Mouse (Mus musculus): Measurements from ENCODE around the gene Gch1. TPM values are rescaled to one million over a fixed set of nuclear protein-coding genes. Genes with fewer than 3 reads are reported as not detected.

Gch1 gene
- polyA plus RNA-seq, 2 experiments: 0.99 to 1.3 TPM

- no peak for ATAC-seq (ENCODE audit: low FRiP score, low read depth)
- Histone ChIP-seq H3K9ac (ENCODE audit: low read depth, low read length, severe bottlenecking) (no peak overlapping the region), H3K27ac (replicated peaks; ENCODE audit: low read depth, low read length) (no peak overlapping the region), H3K36me3 (ENCODE audit: control insufficient read depth, insufficient read depth, low read length) (no peaks in the 10 kb centered on the region), H3K4me2 (replicated peaks; ENCODE audit: low read depth, low read length, severe bottlenecking) (no peak overlapping the region), H3K9me3 (ENCODE audit: control insufficient read depth, low read length) (no peaks in the 10 kb centered on the region), H3K4me3 (replicated peaks; ENCODE audit: low read length) (no peak overlapping the region), H3K4me1 (ENCODE audit: control insufficient read depth, insufficient read depth, low read length) (no peaks in the 10 kb centered on the region), H3K27me3 (ENCODE audit: control insufficient read depth, insufficient read depth, low read length) (no peaks in the 10 kb centered on the region)
- 87% methylated on average over 4 of the region's 4 CpGs for WGBS
- DNase-seq (ENCODE audit: low spot score): no peak
- TF ChIP-seq POLR2A (IDR thresholded peaks at IDR 0.05; ENCODE audit: borderline replicate concordance, extremely low read depth, insufficient read depth, insufficient read length): no peak
Measured at GRCm38 (mm10) chr14:47213305-47213704, 24.1 kb upstream of the Gch1 start.

DNA sequence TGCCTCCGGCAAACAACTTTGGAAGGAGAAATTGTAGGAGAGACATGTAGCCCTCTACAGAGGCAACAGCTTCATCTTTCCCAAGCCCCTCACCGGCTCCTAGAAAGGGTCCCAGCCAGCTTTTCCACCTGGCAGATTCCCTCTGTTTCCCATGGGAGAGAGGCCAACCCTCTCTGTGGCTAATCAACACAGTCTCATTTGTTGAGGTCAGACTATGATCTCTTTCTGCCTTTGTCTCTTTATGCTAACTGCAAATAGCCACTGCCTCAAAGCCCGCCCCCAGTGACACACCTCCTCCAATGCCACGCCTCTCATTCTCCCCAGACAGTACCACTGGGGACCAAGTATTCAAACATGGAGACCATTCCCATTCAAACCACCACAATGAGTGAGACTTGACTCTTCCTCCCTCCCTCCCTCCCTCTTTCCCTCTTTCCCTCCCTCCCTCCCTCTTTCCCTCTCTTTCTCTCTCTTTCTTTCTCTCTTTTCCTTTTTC is 20.5 kb upstream of the Gch1 start:
- Histone ChIP-seq H3K9me3 (ENCODE audit: control insufficient read depth, low read length) (no peaks in the 10 kb centered on the region), H3K27me3 (ENCODE audit: control insufficient read depth, insufficient read depth, low read length) (no peaks in the 10 kb centered on the region), H3K27ac (replicated peaks; ENCODE audit: low read depth, low read length) (no peak overlapping the region), H3K9ac (ENCODE audit: low read depth, low read length, severe bottlenecking) (no peak overlapping the region), H3K36me3 (ENCODE audit: control insufficient read depth, insufficient read depth, low read length) (no peaks in the 10 kb centered on the region), H3K4me3 (replicated peaks; ENCODE audit: low read length) (no peak overlapping the region), H3K4me2 (replicated peaks; ENCODE audit: low read depth, low read length, severe bottlenecking) (no peak overlapping the region), H3K4me1 (ENCODE audit: control insufficient read depth, insufficient read depth, low read length) (no peaks in the 10 kb centered on the region)
- no peak for ATAC-seq (ENCODE audit: low FRiP score, low read depth)
- WGBS: 75% methylated on average over 4 of the region's 4 CpGs
- no peak for DNase-seq (ENCODE audit: low spot score)
- no peak for TF ChIP-seq POLR2A (IDR thresholded peaks at IDR 0.05; ENCODE audit: borderline replicate concordance, extremely low read depth, insufficient read depth, insufficient read length)

DNA sequence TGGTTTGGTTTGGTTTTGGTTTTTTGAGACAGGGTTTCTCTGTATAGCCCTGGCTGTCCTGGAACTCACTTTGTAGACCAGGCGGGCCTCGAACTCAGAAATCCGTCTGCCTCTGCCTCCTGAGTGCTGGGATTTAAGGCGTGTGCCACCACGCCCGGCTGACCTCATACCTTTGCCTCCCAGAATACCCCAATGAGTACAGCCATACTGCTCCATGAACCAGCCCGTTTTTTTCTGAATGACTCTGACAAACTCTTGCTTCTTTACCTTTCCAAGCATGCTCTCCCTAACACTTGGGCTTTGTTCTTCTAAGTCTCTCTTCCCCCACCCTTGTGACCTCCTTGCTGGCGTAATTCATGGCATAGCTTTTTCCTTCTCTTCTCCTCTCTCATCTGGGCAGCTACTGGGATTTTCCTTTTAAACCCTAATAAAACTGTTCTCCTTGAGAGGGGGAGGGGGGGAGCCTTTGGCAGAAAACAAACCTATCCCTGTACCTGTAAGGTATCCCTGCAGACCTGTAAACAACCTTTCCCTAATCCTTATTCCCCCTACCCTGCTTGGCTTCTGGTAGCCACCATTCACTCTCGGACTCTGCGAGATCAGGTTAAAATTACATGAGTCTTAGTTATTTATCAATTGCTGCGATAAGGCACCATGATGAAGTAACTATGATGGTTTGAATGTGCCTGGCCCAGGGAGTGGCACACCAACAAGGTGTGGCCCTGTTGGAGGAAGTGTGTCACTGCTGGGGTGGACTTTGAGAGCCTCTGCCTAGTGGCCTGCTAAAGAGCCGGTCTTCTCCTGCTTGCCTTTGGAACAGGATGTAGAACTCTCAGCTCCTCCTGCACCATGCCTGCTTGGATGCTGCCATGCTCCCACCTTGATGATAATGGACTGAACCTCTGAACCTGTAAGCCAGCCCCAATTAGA is 19.6 kb upstream of the Gch1 start:
- Histone ChIP-seq H3K27ac (replicated peaks; ENCODE audit: low read depth, low read length) (no peak overlapping the region), H3K4me2 (replicated peaks; ENCODE audit: low read depth, low read length, severe bottlenecking) (no peak overlapping the region), H3K4me1 (ENCODE audit: control insufficient read depth, insufficient read depth, low read length) (no peaks in the 10 kb centered on the region), H3K9ac (ENCODE audit: low read depth, low read length, severe bottlenecking) (no peak overlapping the region), H3K36me3 (ENCODE audit: control insufficient read depth, insufficient read depth, low read length) (no peaks in the 10 kb centered on the region), H3K4me3 (replicated peaks; ENCODE audit: low read length) (no peak overlapping the region), H3K9me3 (ENCODE audit: control insufficient read depth, low read length) (no peaks in the 10 kb centered on the region), H3K27me3 (ENCODE audit: control insufficient read depth, insufficient read depth, low read length) (no peaks in the 10 kb centered on the region)
- TF ChIP-seq POLR2A (IDR thresholded peaks at IDR 0.05; ENCODE audit: borderline replicate concordance, extremely low read depth, insufficient read depth, insufficient read length): no peak
- ATAC-seq (ENCODE audit: low FRiP score, low read depth): no peak
- WGBS: 80% methylated on average over 12 of the region's 12 CpGs
- DNase-seq (ENCODE audit: low spot score): no peak

- no peak for DNase-seq (ENCODE audit: low spot score)
Measured at GRCm38 (mm10) chr14:47206601-47207000, 17.4 kb upstream of the Gch1 start.

GRCm38 (mm10) chr14:47205270-47205972 is 16.2 kb upstream of the Gch1 start:
- TF ChIP-seq POLR2A (IDR thresholded peaks at IDR 0.05; ENCODE audit: borderline replicate concordance, extremely low read depth, insufficient read depth, insufficient read length): no peak
- H3K27me3 ChIP-seq (ENCODE audit: control insufficient read depth, insufficient read depth, low read length): no peaks in the 10 kb centered on the region
- no peaks in the 10 kb centered on the region for H3K4me1 ChIP-seq (ENCODE audit: control insufficient read depth, insufficient read depth, low read length)
- H3K27ac ChIP-seq (replicated peaks; ENCODE audit: low read depth, low read length): no peak overlapping the region
- H3K9me3 ChIP-seq (ENCODE audit: control insufficient read depth, low read length): no peaks in the 10 kb centered on the region
- no peak overlapping the region for H3K4me3 ChIP-seq (replicated peaks; ENCODE audit: low read length)
- no peak overlapping the region for H3K4me2 ChIP-seq (replicated peaks; ENCODE audit: low read depth, low read length, severe bottlenecking)
- H3K9ac ChIP-seq (ENCODE audit: low read depth, low read length, severe bottlenecking): no peak overlapping the region
- ATAC-seq (ENCODE audit: low FRiP score, low read depth): no peak
- H3K36me3 ChIP-seq (ENCODE audit: control insufficient read depth, insufficient read depth, low read length): no peaks in the 10 kb centered on the region
- 78% methylated on average over 5 of the region's 5 CpGs for WGBS
- DNase-seq (ENCODE audit: low spot score): no peak

More at GRCm38 (mm10) chr14:47206601-47207000, 17.4 kb upstream of the Gch1 start:
- no peak overlapping the region for H3K9ac ChIP-seq (ENCODE audit: low read depth, low read length, severe bottlenecking)
- H3K4me3 ChIP-seq (replicated peaks; ENCODE audit: low read length): no peak overlapping the region
- 63% methylated on average over 3 of the region's 3 CpGs for WGBS
- H3K36me3 ChIP-seq (ENCODE audit: control insufficient read depth, insufficient read depth, low read length): no peaks in the 10 kb centered on the region
- no peaks in the 10 kb centered on the region for H3K9me3 ChIP-seq (ENCODE audit: control insufficient read depth, low read length)
- no peak overlapping the region for H3K4me2 ChIP-seq (replicated peaks; ENCODE audit: low read depth, low read length, severe bottlenecking)
- no peaks in the 10 kb centered on the region for H3K4me1 ChIP-seq (ENCODE audit: control insufficient read depth, insufficient read depth, low read length)
- H3K27me3 ChIP-seq (ENCODE audit: control insufficient read depth, insufficient read depth, low read length): no peaks in the 10 kb centered on the region
- no peak overlapping the region for H3K27ac ChIP-seq (replicated peaks; ENCODE audit: low read depth, low read length)
- ATAC-seq (ENCODE audit: low FRiP score, low read depth): no peak
- no peak for TF ChIP-seq POLR2A (IDR thresholded peaks at IDR 0.05; ENCODE audit: borderline replicate concordance, extremely low read depth, insufficient read depth, insufficient read length)

Measured in limb, embryonic 14.5 days (tissue).